Mouse (Mus musculus) G1E (cell line): ENCODE results near the gene Pithd1.

Experiments
- CTCF ChIP-seq: IDR thresholded peaks from 2 replicates; pipeline ENCODE4 v1.5.1; 2012; ENCODE audit warnings: low read depth, low read length, inconsistent platforms, mixed read lengths
- TAL1 ChIP-seq: conservative IDR thresholded peaks from 2 replicates; pipeline ENCODE4 v1.6.1; 2012; ENCODE audit warnings: low read depth, low read length, inconsistent platforms, mixed read lengths

DNA sequence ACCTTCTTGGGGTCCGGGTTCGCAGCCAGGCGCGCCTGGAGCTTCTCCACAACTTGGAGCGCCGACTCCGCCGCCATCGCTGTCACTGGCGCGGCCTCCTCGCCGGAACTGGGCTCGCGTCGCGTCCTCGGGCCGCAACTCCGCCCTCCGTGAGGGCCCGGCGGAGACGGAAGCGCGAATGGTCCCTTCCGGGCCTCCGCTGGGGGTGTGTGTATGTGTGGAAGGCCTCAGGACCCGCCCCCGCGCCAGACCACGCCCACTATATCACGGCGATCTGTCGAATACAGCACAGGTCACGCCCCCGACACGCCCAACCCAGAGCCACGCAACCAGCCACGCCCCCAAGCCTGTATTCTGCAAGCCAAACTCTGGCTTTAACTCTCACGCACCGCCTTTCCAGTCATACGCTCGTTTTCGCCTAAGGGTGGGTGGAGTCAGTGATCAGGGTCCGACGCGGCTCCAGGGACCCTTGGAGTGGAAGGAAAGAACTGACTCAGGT lies 34.5 kb upstream of the Pithd1 start, which contains the start of gene Eloa:
- TF ChIP-seq CTCF = no peak
- TF ChIP-seq TAL1 = no peak
